Mouse (Mus musculus) bone marrow macrophage, adult 2 months (primary cell): ENCODE results near the gene Cage1.

Experiments used
- CTCF ChIP-seq: IDR thresholded peaks from 2 replicates; pipeline ENCODE4 v1.5.1; 2012; ENCODE audit warnings: low read depth, mild to moderate bottlenecking, low read length, moderate library complexity
- POLR2A ChIP-seq: IDR thresholded peaks from 2 replicates; pipeline ENCODE4 v1.6.1; 2012; ENCODE audit warnings: mild to moderate bottlenecking, low read depth, low read length, borderline replicate concordance

- no peak for TF ChIP-seq CTCF
- TF ChIP-seq POLR2A: no peak
Observed at GRCm38 (mm10) chr13:37958498-37959238, 78.2 kb downstream of the Cage1 start.
